ENCODE assay signal across 11 mouse cellular contexts in the genomic region with DNA sequence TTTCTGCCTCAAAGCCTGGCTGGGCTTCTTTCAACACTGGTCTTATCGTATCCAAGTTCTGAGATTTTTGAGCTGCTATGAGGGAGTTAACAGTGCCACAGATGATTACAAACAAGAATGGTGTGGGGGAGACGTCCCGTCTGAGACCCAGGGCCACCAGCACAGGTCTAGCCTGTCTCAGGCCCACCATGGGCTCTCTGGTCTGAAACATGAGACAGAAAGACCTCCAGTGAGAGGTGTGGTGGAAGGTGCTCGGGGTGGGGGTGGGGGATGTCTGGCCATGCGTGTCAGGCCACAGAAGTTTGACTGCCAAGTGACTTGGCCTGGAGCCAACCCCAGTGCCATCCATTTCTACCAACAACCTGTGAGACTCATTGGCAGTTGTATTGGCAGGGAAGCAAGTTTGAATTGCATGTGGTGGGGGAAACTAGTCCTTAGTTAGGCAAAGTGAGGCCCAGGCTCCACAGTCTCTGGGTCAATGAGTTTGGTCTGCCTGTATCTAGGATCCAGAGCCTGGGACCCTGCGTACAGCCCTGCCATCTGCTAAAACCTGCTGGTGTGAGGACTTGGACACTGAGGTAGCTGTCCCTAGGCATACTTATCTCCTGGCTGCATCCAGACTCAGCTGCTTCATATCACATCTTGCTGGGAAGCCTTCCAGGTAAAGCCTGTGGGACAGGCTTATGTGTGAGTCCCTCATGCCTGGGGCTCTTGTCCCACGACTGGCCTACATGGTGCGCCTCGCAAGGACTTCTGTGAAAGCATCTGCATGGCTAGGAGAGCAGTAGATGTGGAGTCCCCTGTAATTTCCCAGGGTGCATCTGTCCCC. TPM values are rescaled to one million over a fixed set of nuclear protein-coding genes. Genes with fewer than 3 reads are reported as not detected.
DNase-seq lines count a peak whose midpoint lies in the region; ATAC-seq and TF ChIP-seq lines count a peak whose summit lies in the region.
"Had no signal": no experiment of that assay in that cellular context is flagged by ENCODE, and none has a peak within 500 bp of the region (broad histone marks: within the 10 kb centered on the region; RNA-seq: fewer than 3 reads in every experiment).

No protein-coding gene starts in this region.

- H3K4me1 ChIP-seq in neural tube, embryonic 13.5 days (replicated peaks) = peaks cover 18% of the 10 kb centered on the region

- ATAC-seq in neural tube, embryonic 13.5 days (ENCODE audit: low read depth) = peak; percentile 36; the same call in 1 of the 2 replicates

- no peak overlapping the region for H3K9ac ChIP-seq in neural tube, embryonic 13.5 days

- no peak overlapping the region for H3K4me3 ChIP-seq in gastrocnemius, adult 2 months
- H3K4me3 ChIP-seq in neural tube, embryonic 13.5 days = no peak overlapping the region
- H3K4me3 ChIP-seq: erythroblast, embryonic 14.5 days had no signal

- H3K4me2 ChIP-seq in neural tube, embryonic 13.5 days = no peak overlapping the region

- intact Hi-C loops in gastrocnemius, adult 2 months (cut with DNase I) = no loop called here

- TF ChIP-seq CTCF in gastrocnemius, adult 2 months (IDR thresholded peaks at IDR 0.05) = no peak

- no peak for DNase-seq in gastrocnemius, adult 2 months
- DNase-seq in gastrocnemius, postnatal 25 days = no peak
- DNase-seq in neural tube, embryonic 10.5 days (ENCODE audit: extremely low spot score, low spot score) = no peak
- DNase-seq in heart, postnatal 4 days = peak; percentile 66
- peak; percentile 81 to 86 for DNase-seq in kidney, postnatal 36 days
- DNase-seq in frontal cortex, postnatal 25 days (ENCODE audit: low spot score in 2 of 2) = no peak
- no peak for DNase-seq in B cell, adult 2 months
- DNase-seq: gastrocnemius, postnatal 14 days; right cerebral cortex, postnatal 4 days had no signal

- peaks cover 57% of the 10 kb centered on the region for H3K36me3 ChIP-seq in neural tube, embryonic 13.5 days

- no peaks in the 10 kb centered on the region for H3K27me3 ChIP-seq in neural tube, embryonic 13.5 days

- 83% methylated on average over 9 of the region's 9 CpGs for WGBS in neural tube, embryonic 13.5 days

- H3K27ac ChIP-seq in gastrocnemius, adult 2 months = peak overlapping the region; percentile 43; the same call in 1 of the 2 replicates
- no peak overlapping the region for H3K27ac ChIP-seq in neural tube, embryonic 13.5 days (replicated peaks)

- no peaks in the 10 kb centered on the region for H3K9me3 ChIP-seq in neural tube, embryonic 13.5 days

RNA-seq across cellular contexts. Expression of a gene that starts 56.6 kb away (rescaled TPM):
- total RNA-seq in gastrocnemius, adult 2 months (2021) = 10 to 100 TPM; 55.2 to 80.0 TPM
- total RNA-seq in gastrocnemius, postnatal 25 days (2021) = 10 to 100 TPM; 43.2 to 63.0 TPM
- polyA plus RNA-seq in neural tube, embryonic 13.5 days (2015; fragmentation: Nextera tagmentation; extraction: Ambion mirVana) = 60.2 and 62.8 TPM in 2 replicates
- total RNA-seq in heart, postnatal 4 days (2021) = 10 to 100 TPM; 77.8 to 78.7 TPM

Comparison
In these comparisons a context has a peak if more than half of its experiments do, and no peak if none do; other contexts are left out.
1. DNase-seq: peak in heart, postnatal 4 days (single experiment) and kidney, postnatal 36 days (2 of 2); none in gastrocnemius, adult 2 months (single experiment), gastrocnemius, postnatal 25 days (single experiment), neural tube, embryonic 10.5 days (single experiment), frontal cortex, postnatal 25 days (0 of 2) and B cell, adult 2 months (0 of 2).